Mouse (Mus musculus): ENCODE results near the gene Itgb2l.

- TF ChIP-seq CTCF (conservative IDR thresholded peaks at IDR 0.05; ENCODE audit: insufficient read depth, insufficient read length, low read depth, low read length) (no peak; the same call in 1 of the 2 replicates), POLR2A (IDR thresholded peaks at IDR 0.05; ENCODE audit: low read depth, low read length) (no peak)
Observed at GRCm38 (mm10) chr16:96391070-96391469, 52.3 kb downstream of the Itgb2l start.

All from kidney, adult 2 months (tissue).